Mouse (Mus musculus): ENCODE data around the gene Etfbkmt. TPM values are rescaled to one million over a fixed set of nuclear protein-coding genes. Genes with fewer than 3 reads are reported as not detected.

Gene Etfbkmt
- polyA plus RNA-seq, 1 experiment from 2014 or later: 14.5 TPM

- Histone ChIP-seq H3K9ac (ENCODE audit: low read length) (peak overlapping the region; percentile 84), H3K27me3 (ENCODE audit: control insufficient read depth, insufficient read depth, low read length) (no peaks in the 10 kb centered on the region), H3K4me3 (ENCODE audit: low read length) (peak overlapping the region; percentile 78), H3K36me3 (ENCODE audit: control insufficient read depth, insufficient read depth) (peaks cover 7% of the 10 kb centered on the region; the same call in 1 of the 2 replicates), H3K9me3 (replicated peaks; ENCODE audit: control insufficient read depth, low read length) (no peaks in the 10 kb centered on the region), H3K4me2 (ENCODE audit: low read depth, low read length) (peak overlapping the region; percentile 87), H3K27ac (ENCODE audit: low read length) (peak overlapping the region; percentile 67), H3K4me1 (ENCODE audit: control insufficient read depth, insufficient read depth, low read length) (peaks cover 7% of the 10 kb centered on the region)
- WGBS: 4% methylated on average over 36 of the region's 36 CpGs
- peak; percentile 91 for ATAC-seq (replicated peaks; ENCODE audit: extremely low read depth, insufficient read depth, low FRiP score)
Measured at GRCm38 (mm10) chr6:149141393-149142173, 1.9 kb downstream of the Etfbkmt start.

GRCm38 (mm10) chr6:149145143-149145542, 5.5 kb downstream of the Etfbkmt start:
- no peak for ATAC-seq (replicated peaks; ENCODE audit: extremely low read depth, insufficient read depth, low FRiP score)
- Histone ChIP-seq H3K9ac (ENCODE audit: low read length) (no peak overlapping the region), H3K9me3 (replicated peaks; ENCODE audit: control insufficient read depth, low read length) (no peaks in the 10 kb centered on the region), H3K4me3 (ENCODE audit: low read length) (no peak overlapping the region), H3K36me3 (ENCODE audit: control insufficient read depth, insufficient read depth) (peaks cover 7% of the 10 kb centered on the region; the same call in 1 of the 2 replicates), H3K27ac (ENCODE audit: low read length) (no peak overlapping the region), H3K4me1 (ENCODE audit: control insufficient read depth, insufficient read depth, low read length) (peaks cover 7% of the 10 kb centered on the region), H3K4me2 (ENCODE audit: low read depth, low read length) (no peak overlapping the region), H3K27me3 (ENCODE audit: control insufficient read depth, insufficient read depth, low read length) (no peaks in the 10 kb centered on the region)
- WGBS: 93% methylated on average over 1 of the region's 1 CpGs

- no peak overlapping the region for H3K27ac ChIP-seq (ENCODE audit: low read length)
- no peaks in the 10 kb centered on the region for H3K9me3 ChIP-seq (replicated peaks; ENCODE audit: control insufficient read depth, low read length)
- peaks cover 7% of the 10 kb centered on the region; the same call in 1 of the 2 replicates for H3K36me3 ChIP-seq (ENCODE audit: control insufficient read depth, insufficient read depth)
- no peak overlapping the region for H3K4me3 ChIP-seq (ENCODE audit: low read length)
- no peak for ATAC-seq (replicated peaks; ENCODE audit: extremely low read depth, insufficient read depth, low FRiP score)
- H3K4me2 ChIP-seq (ENCODE audit: low read depth, low read length): no peak overlapping the region
- H3K9ac ChIP-seq (ENCODE audit: low read length): no peak overlapping the region
- H3K27me3 ChIP-seq (ENCODE audit: control insufficient read depth, insufficient read depth, low read length): no peaks in the 10 kb centered on the region
- H3K4me1 ChIP-seq (ENCODE audit: control insufficient read depth, insufficient read depth, low read length): no peaks in the 10 kb centered on the region; the same call in 1 of the 2 replicates
- 74% methylated on average over 7 of the region's 7 CpGs for WGBS
Measured at GRCm38 (mm10) chr6:149148436-149149229, 9.0 kb downstream of the Etfbkmt start.

- Histone ChIP-seq H3K27ac (ENCODE audit: low read length) (no peak overlapping the region), H3K4me3 (ENCODE audit: low read length) (no peak overlapping the region), H3K9me3 (replicated peaks; ENCODE audit: control insufficient read depth, low read length) (no peaks in the 10 kb centered on the region), H3K27me3 (ENCODE audit: control insufficient read depth, insufficient read depth, low read length) (no peaks in the 10 kb centered on the region), H3K4me2 (ENCODE audit: low read depth, low read length) (no peak overlapping the region), H3K9ac (ENCODE audit: low read length) (no peak overlapping the region), H3K4me1 (ENCODE audit: control insufficient read depth, insufficient read depth, low read length) (peaks cover 4% of the 10 kb centered on the region), H3K36me3 (ENCODE audit: control insufficient read depth, insufficient read depth) (peaks cover 3% of the 10 kb centered on the region; the same call in 1 of the 2 replicates)
- no peak for ATAC-seq (replicated peaks; ENCODE audit: extremely low read depth, insufficient read depth, low FRiP score)
- 89% methylated on average over 2 of the region's 2 CpGs for WGBS
Measured at GRCm38 (mm10) chr6:149152119-149152518, 12.5 kb downstream of the Etfbkmt start.

GRCm38 (mm10) chr6:149153473-149154115, 13.9 kb downstream of the Etfbkmt start:
- ATAC-seq (replicated peaks; ENCODE audit: extremely low read depth, insufficient read depth, low FRiP score): no peak
- no peak overlapping the region for H3K4me3 ChIP-seq (ENCODE audit: low read length)
- H3K9ac ChIP-seq (ENCODE audit: low read length): no peak overlapping the region
- no peak overlapping the region; the same call in 1 of the 2 replicates for H3K27ac ChIP-seq (ENCODE audit: low read length)
- peaks cover 4% of the 10 kb centered on the region for H3K4me1 ChIP-seq (ENCODE audit: control insufficient read depth, insufficient read depth, low read length)
- peaks cover 3% of the 10 kb centered on the region; the same call in 1 of the 2 replicates for H3K36me3 ChIP-seq (ENCODE audit: control insufficient read depth, insufficient read depth)
- H3K4me2 ChIP-seq (ENCODE audit: low read depth, low read length): no peak overlapping the region
- WGBS: 33% methylated on average over 6 of the region's 6 CpGs
- no peaks in the 10 kb centered on the region for H3K9me3 ChIP-seq (replicated peaks; ENCODE audit: control insufficient read depth, low read length)
- H3K27me3 ChIP-seq (ENCODE audit: control insufficient read depth, insufficient read depth, low read length): no peaks in the 10 kb centered on the region

- H3K27ac ChIP-seq (ENCODE audit: low read length): no peak overlapping the region; the same call in 1 of the 2 replicates
- no peaks in the 10 kb centered on the region for H3K9me3 ChIP-seq (replicated peaks; ENCODE audit: control insufficient read depth, low read length)
- H3K9ac ChIP-seq (ENCODE audit: low read length): no peak overlapping the region
- H3K4me1 ChIP-seq (ENCODE audit: control insufficient read depth, insufficient read depth, low read length): peaks cover 4% of the 10 kb centered on the region
- no peak overlapping the region for H3K4me3 ChIP-seq (ENCODE audit: low read length)
- no peak overlapping the region for H3K4me2 ChIP-seq (ENCODE audit: low read depth, low read length)
- H3K36me3 ChIP-seq (ENCODE audit: control insufficient read depth, insufficient read depth): peaks cover 3% of the 10 kb centered on the region; the same call in 1 of the 2 replicates
- WGBS: 19% methylated on average over 8 of the region's 8 CpGs
- no peak for ATAC-seq (replicated peaks; ENCODE audit: extremely low read depth, insufficient read depth, low FRiP score)
- H3K27me3 ChIP-seq (ENCODE audit: control insufficient read depth, insufficient read depth, low read length): no peaks in the 10 kb centered on the region
Measured at GRCm38 (mm10) chr6:149154116-149155030, 14.7 kb downstream of the Etfbkmt start.

GRCm38 (mm10) chr6:149155031-149155841, 15.6 kb downstream of the Etfbkmt start:
- no peak overlapping the region for H3K4me2 ChIP-seq (ENCODE audit: low read depth, low read length)
- no peak overlapping the region for H3K27ac ChIP-seq (ENCODE audit: low read length)
- peaks cover 4% of the 10 kb centered on the region for H3K4me1 ChIP-seq (ENCODE audit: control insufficient read depth, insufficient read depth, low read length)
- H3K36me3 ChIP-seq (ENCODE audit: control insufficient read depth, insufficient read depth): peaks cover 3% of the 10 kb centered on the region; the same call in 1 of the 2 replicates
- H3K4me3 ChIP-seq (ENCODE audit: low read length): no peak overlapping the region
- no peaks in the 10 kb centered on the region for H3K27me3 ChIP-seq (ENCODE audit: control insufficient read depth, insufficient read depth, low read length)
- no peak for ATAC-seq (replicated peaks; ENCODE audit: extremely low read depth, insufficient read depth, low FRiP score)
- WGBS: 33% methylated on average over 3 of the region's 3 CpGs
- H3K9me3 ChIP-seq (replicated peaks; ENCODE audit: control insufficient read depth, low read length): no peaks in the 10 kb centered on the region
- H3K9ac ChIP-seq (ENCODE audit: low read length): no peak overlapping the region

Measured in heart, embryonic 16.5 days (tissue).